16 mouse cellular contexts compared by ENCODE assay signal in the genomic region with DNA sequence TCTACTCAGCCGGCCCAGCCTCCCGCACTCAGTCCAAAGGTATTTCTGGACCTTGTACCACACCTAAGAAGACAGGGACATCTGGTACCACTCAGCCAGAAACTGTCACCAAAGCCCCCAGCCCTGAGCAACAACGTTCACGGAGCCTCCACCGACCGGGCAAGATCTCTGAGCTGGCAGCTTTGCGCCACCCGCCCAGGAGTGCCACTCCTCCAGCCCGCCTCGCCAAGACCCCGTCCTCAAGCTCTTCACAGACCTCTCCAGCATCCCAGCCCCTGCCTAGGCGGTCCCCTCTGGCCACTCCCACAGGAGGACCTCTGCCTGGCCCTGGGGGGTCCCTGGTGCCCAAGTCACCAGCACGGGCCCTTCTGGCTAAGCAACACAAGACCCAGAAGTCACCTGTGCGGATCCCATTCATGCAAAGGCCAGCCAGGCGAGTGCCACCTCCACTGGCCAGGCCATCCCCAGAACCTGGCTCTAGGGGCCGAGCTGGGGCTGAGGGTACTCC. TPM values are rescaled to one million over a fixed set of nuclear protein-coding genes. Genes with fewer than 3 reads are reported as not detected.
DNase-seq lines count a peak whose midpoint lies in the region; ATAC-seq lines count a peak whose summit lies in the region.
"Had no signal": no experiment of that assay in that cellular context is flagged by ENCODE, and none has a peak within 500 bp of the region (broad histone marks: within the 10 kb centered on the region; RNA-seq: fewer than 3 reads in every experiment).

No protein-coding gene starts in this region.

- no peak overlapping the region for H3K9ac ChIP-seq in midbrain, embryonic 11.5 days (ENCODE audit: low read length)
- no peak overlapping the region for H3K9ac ChIP-seq in midbrain, embryonic 13.5 days (replicated peaks)
- H3K9ac ChIP-seq in limb, embryonic 13.5 days = 0 out of 2 replicates have a peak overlapping the region, but pooled peaks have one; percentile 31
- H3K9ac ChIP-seq: forebrain, embryonic 15.5 days; liver, postnatal 0 days had no signal

- 46% methylated on average over 16 of the region's 16 CpGs for WGBS in heart, embryonic 10.5 days
- WGBS in midbrain, embryonic 11.5 days = 62% methylated on average over 16 of the region's 16 CpGs
- 63% methylated on average over 16 of the region's 16 CpGs for WGBS in midbrain, embryonic 13.5 days
- WGBS in embryonic facial prominence, embryonic 10.5 days = 52% methylated on average over 16 of the region's 16 CpGs
- WGBS in limb, embryonic 13.5 days = 47% methylated on average over 16 of the region's 16 CpGs

- no peak for ATAC-seq in midbrain, embryonic 11.5 days (ENCODE audit: low FRiP score)
- no peak for ATAC-seq in midbrain, embryonic 13.5 days
- ATAC-seq in limb, embryonic 13.5 days (ENCODE audit: low FRiP score, low read depth) = no peak
- ATAC-seq: activated CD4-positive, CD25-positive, alpha-beta regulatory T cell, adult 4 months; forebrain, embryonic 15.5 days; liver, postnatal 0 days had no signal

- peak overlapping the region; percentile 6; the same call in 1 of the 2 replicates for H3K4me3 ChIP-seq in heart, embryonic 10.5 days
- no peak overlapping the region for H3K4me3 ChIP-seq in midbrain, embryonic 11.5 days (ENCODE audit: low read depth, low read length)
- no peak overlapping the region for H3K4me3 ChIP-seq in midbrain, embryonic 13.5 days (replicated peaks)
- H3K4me3 ChIP-seq in embryonic facial prominence, embryonic 10.5 days = peak overlapping the region; percentile 1; the same call in 1 of the 2 replicates
- 0 out of 2 replicates have a peak overlapping the region, but pooled peaks have one; percentile 2 for H3K4me3 ChIP-seq in limb, embryonic 13.5 days
- H3K4me3 ChIP-seq: forebrain, embryonic 15.5 days had no signal

- intact Hi-C loops in heart, postnatal 25 days (cut with DNase I) = no loop called here

- H3K9me3 ChIP-seq in heart, embryonic 10.5 days = no peaks in the 10 kb centered on the region
- H3K9me3 ChIP-seq in midbrain, embryonic 11.5 days (ENCODE audit: control insufficient read depth, low read length) = no peaks in the 10 kb centered on the region
- no peaks in the 10 kb centered on the region for H3K9me3 ChIP-seq in midbrain, embryonic 13.5 days
- no peaks in the 10 kb centered on the region for H3K9me3 ChIP-seq in embryonic facial prominence, embryonic 10.5 days
- no peaks in the 10 kb centered on the region for H3K9me3 ChIP-seq in limb, embryonic 13.5 days
- H3K9me3 ChIP-seq: forebrain, embryonic 15.5 days had no signal

- H3K4me2 ChIP-seq in midbrain, embryonic 11.5 days = no peak overlapping the region
- no peak overlapping the region for H3K4me2 ChIP-seq in midbrain, embryonic 13.5 days (replicated peaks)
- H3K4me2 ChIP-seq in limb, embryonic 13.5 days (replicated peaks) = no peak overlapping the region
- H3K4me2 ChIP-seq: forebrain, embryonic 15.5 days had no signal

- H3K27me3 ChIP-seq in heart, embryonic 10.5 days (ENCODE audit: insufficient read depth, poor library complexity, severe bottlenecking) = peaks cover 88% of the 10 kb centered on the region
- H3K27me3 ChIP-seq in midbrain, embryonic 11.5 days (ENCODE audit: control insufficient read depth, insufficient read depth, low read length) = peaks cover 5% of the 10 kb centered on the region
- H3K27me3 ChIP-seq in midbrain, embryonic 13.5 days = no peaks in the 10 kb centered on the region
- H3K27me3 ChIP-seq in embryonic facial prominence, embryonic 10.5 days (replicated peaks; ENCODE audit: low read depth, poor library complexity, severe bottlenecking) = peaks cover 86% of the 10 kb centered on the region
- peaks cover 83% of the 10 kb centered on the region for H3K27me3 ChIP-seq in limb, embryonic 13.5 days
- H3K27me3 ChIP-seq: forebrain, embryonic 15.5 days had no signal

- no peak for DNase-seq in heart, embryonic 10.5 days (ENCODE audit: low spot score)
- DNase-seq in heart, postnatal 25 days (ENCODE audit: low spot score) = no peak
- peak; percentile 82 for DNase-seq in midbrain, embryonic 11.5 days (ENCODE audit: low spot score, missing footprints)
- no peak for DNase-seq in embryonic facial prominence, embryonic 10.5 days (ENCODE audit: low spot score)
- DNase-seq in gastrocnemius, adult 8-10 months (ENCODE audit: low spot score in 2 of 2) = no peak
- DNase-seq: gastrocnemius, postnatal 36 days; heart, postnatal 36 days; kidney, adult 11 months; kidney, postnatal 25 days; liver, postnatal 0 days; lung, postnatal 36 days; thymus, adult 18-20 months had no signal

- H3K4me1 ChIP-seq in heart, embryonic 10.5 days = peaks cover 67% of the 10 kb centered on the region
- peaks cover 7% of the 10 kb centered on the region for H3K4me1 ChIP-seq in midbrain, embryonic 11.5 days (ENCODE audit: control insufficient read depth, insufficient read depth, low read length)
- H3K4me1 ChIP-seq in midbrain, embryonic 13.5 days (replicated peaks) = peaks cover 66% of the 10 kb centered on the region
- H3K4me1 ChIP-seq in embryonic facial prominence, embryonic 10.5 days = peaks cover 47% of the 10 kb centered on the region
- peaks cover 9% of the 10 kb centered on the region for H3K4me1 ChIP-seq in limb, embryonic 13.5 days

- H3K36me3 ChIP-seq in heart, embryonic 10.5 days = peaks cover 19% of the 10 kb centered on the region
- peaks cover 12% of the 10 kb centered on the region for H3K36me3 ChIP-seq in midbrain, embryonic 11.5 days (ENCODE audit: control insufficient read depth, insufficient read depth, low read length)
- peaks cover 98% of the 10 kb centered on the region for H3K36me3 ChIP-seq in midbrain, embryonic 13.5 days
- peaks cover 72% of the 10 kb centered on the region for H3K36me3 ChIP-seq in embryonic facial prominence, embryonic 10.5 days (replicated peaks)
- H3K36me3 ChIP-seq in limb, embryonic 13.5 days = peaks cover 19% of the 10 kb centered on the region

- no peak overlapping the region for H3K27ac ChIP-seq in heart, embryonic 10.5 days
- no peak overlapping the region for H3K27ac ChIP-seq in midbrain, embryonic 11.5 days (ENCODE audit: low read depth, low read length)
- no peak overlapping the region for H3K27ac ChIP-seq in midbrain, embryonic 13.5 days
- H3K27ac ChIP-seq in embryonic facial prominence, embryonic 10.5 days (replicated peaks) = no peak overlapping the region; the same call in 1 of the 2 replicates
- no peak overlapping the region for H3K27ac ChIP-seq in limb, embryonic 13.5 days
- H3K27ac ChIP-seq: forebrain, embryonic 15.5 days had no signal

RNA-seq across cellular contexts. Expression of a gene that starts 5.8 kb away (rescaled TPM):
- polyA plus RNA-seq in heart, embryonic 10.5 days (2016; fragmentation: Nextera tagmentation; extraction: Ambion mirVana) = 41.3 and 46.8 TPM in 2 replicates
- total RNA-seq in heart, postnatal 25 days (2021) = 10 to 100 TPM; 11.4 to 13.8 TPM
- 36.2 and 40.8 TPM in 2 replicates for polyA plus RNA-seq in midbrain, embryonic 11.5 days (2014; fragmentation: Nextera tagmentation; extraction: Ambion mirVana)
- polyA plus RNA-seq in midbrain, embryonic 13.5 days (2015; fragmentation: Nextera tagmentation; extraction: Ambion mirVana) = 27.8 and 33.4 TPM in 2 replicates
- polyA plus RNA-seq in embryonic facial prominence, embryonic 10.5 days (2016; fragmentation: Nextera tagmentation; extraction: Ambion mirVana) = 53.7 and 56.2 TPM in 2 replicates
- polyA plus RNA-seq in limb, embryonic 13.5 days (2015; fragmentation: Nextera tagmentation; extraction: Ambion mirVana) = 50.7 and 51.2 TPM in 2 replicates
- total RNA-seq in gastrocnemius, adult 8-10 months (2022) = 1 to 10 TPM; 5.4 to 8.9 (median 6.6) TPM

RNA-seq across cellular contexts. Expression of a gene that starts 14.8 kb away (rescaled TPM):
- 1.6 and 4.0 TPM in 2 replicates for polyA plus RNA-seq in heart, embryonic 10.5 days (2016; fragmentation: Nextera tagmentation; extraction: Ambion mirVana)
- 1 to 10 TPM; 1.3 to 1.6 TPM for total RNA-seq in heart, postnatal 25 days (2021)
- 1.5 and 1.8 TPM in 2 replicates for polyA plus RNA-seq in midbrain, embryonic 11.5 days (2014; fragmentation: Nextera tagmentation; extraction: Ambion mirVana)
- 1.9 and 2.1 TPM in 2 replicates for polyA plus RNA-seq in midbrain, embryonic 13.5 days (2015; fragmentation: Nextera tagmentation; extraction: Ambion mirVana)
- polyA plus RNA-seq in embryonic facial prominence, embryonic 10.5 days (2016; fragmentation: Nextera tagmentation; extraction: Ambion mirVana) = 5.0 and 5.5 TPM in 2 replicates
- polyA plus RNA-seq in limb, embryonic 13.5 days (2015; fragmentation: Nextera tagmentation; extraction: Ambion mirVana) = 4.8 and 6.5 TPM in 2 replicates
- total RNA-seq in gastrocnemius, adult 8-10 months (2022) = 1 to 10 TPM in 1 of 4 experiments, under 1 TPM in 3; 0.67 to 1.1 (median 0.91) TPM

RNA-seq across cellular contexts. Expression of a gene that starts 15.2 kb away (rescaled TPM):
- 7.1 and 18.3 TPM in 2 replicates for polyA plus RNA-seq in heart, embryonic 10.5 days (2016; fragmentation: Nextera tagmentation; extraction: Ambion mirVana)
- 1 to 10 TPM; 1.9 to 2.1 TPM for total RNA-seq in heart, postnatal 25 days (2021)
- 4.0 and 4.5 TPM in 2 replicates for polyA plus RNA-seq in midbrain, embryonic 11.5 days (2014; fragmentation: Nextera tagmentation; extraction: Ambion mirVana)
- polyA plus RNA-seq in midbrain, embryonic 13.5 days (2015; fragmentation: Nextera tagmentation; extraction: Ambion mirVana) = 3.0 and 3.1 TPM in 2 replicates
- polyA plus RNA-seq in embryonic facial prominence, embryonic 10.5 days (2016; fragmentation: Nextera tagmentation; extraction: Ambion mirVana) = 6.6 TPM in 2 replicates
- polyA plus RNA-seq in limb, embryonic 13.5 days (2015; fragmentation: Nextera tagmentation; extraction: Ambion mirVana) = 6.1 and 6.3 TPM in 2 replicates
- total RNA-seq in gastrocnemius, adult 8-10 months (2022) = 1 to 10 TPM; 2.6 to 4.0 (median 3.2) TPM
- polyA plus RNA-seq: activated CD4-positive, CD25-positive, alpha-beta regulatory T cell, adult 4 months had no signal

RNA-seq across cellular contexts. Expression of a gene that starts 18.8 kb away (rescaled TPM):
- polyA plus RNA-seq in heart, embryonic 10.5 days (2016; fragmentation: Nextera tagmentation; extraction: Ambion mirVana) = 0.74 and 0.78 TPM in 2 replicates
- 1 to 10 TPM; 3.4 to 4.0 TPM for total RNA-seq in heart, postnatal 25 days (2021)
- 63.4 and 66.5 TPM in 2 replicates for polyA plus RNA-seq in midbrain, embryonic 11.5 days (2014; fragmentation: Nextera tagmentation; extraction: Ambion mirVana)
- 182 and 209 TPM in 2 replicates for polyA plus RNA-seq in midbrain, embryonic 13.5 days (2015; fragmentation: Nextera tagmentation; extraction: Ambion mirVana)
- polyA plus RNA-seq in embryonic facial prominence, embryonic 10.5 days (2016; fragmentation: Nextera tagmentation; extraction: Ambion mirVana) = 11.8 and 12.6 TPM in 2 replicates
- 3.3 and 3.8 TPM in 2 replicates for polyA plus RNA-seq in limb, embryonic 13.5 days (2015; fragmentation: Nextera tagmentation; extraction: Ambion mirVana)
- under 1 TPM; 0.24 to 0.54 (median 0.31) TPM for total RNA-seq in gastrocnemius, adult 8-10 months (2022)

RNA-seq across cellular contexts. Expression of a gene that starts 22.3 kb away (rescaled TPM):
- polyA plus RNA-seq in heart, embryonic 10.5 days (2016; fragmentation: Nextera tagmentation; extraction: Ambion mirVana) = 774 and 882 TPM in 2 replicates
- total RNA-seq in heart, postnatal 25 days (2021) = 100 to 1,000 TPM; 703 to 732 TPM
- polyA plus RNA-seq in midbrain, embryonic 11.5 days (2014; fragmentation: Nextera tagmentation; extraction: Ambion mirVana) = 752 and 845 TPM in 2 replicates
- 631 and 653 TPM in 2 replicates for polyA plus RNA-seq in midbrain, embryonic 13.5 days (2015; fragmentation: Nextera tagmentation; extraction: Ambion mirVana)
- polyA plus RNA-seq in embryonic facial prominence, embryonic 10.5 days (2016; fragmentation: Nextera tagmentation; extraction: Ambion mirVana) = 1,079 and 1,119 TPM in 2 replicates
- polyA plus RNA-seq in limb, embryonic 13.5 days (2015; fragmentation: Nextera tagmentation; extraction: Ambion mirVana) = 908 and 936 TPM in 2 replicates
- total RNA-seq in gastrocnemius, adult 8-10 months (2022) = 100 to 1,000 TPM; 626 to 776 (median 688) TPM

Comparison
In these comparisons a context has a peak if more than half of its experiments do, and no peak if none do; other contexts are left out.
1. H3K4me3 ChIP-seq: peak in heart, embryonic 10.5 days (single experiment), embryonic facial prominence, embryonic 10.5 days (single experiment) and limb, embryonic 13.5 days (single experiment); none in midbrain, embryonic 11.5 days (single experiment) and midbrain, embryonic 13.5 days (single experiment).